Mouse (Mus musculus): Measurements from ENCODE around the gene Dars. TPM values are rescaled to one million over a fixed set of nuclear protein-coding genes. Genes with fewer than 3 reads are reported as not detected.

Dars gene
- polyA plus RNA-seq, 1 experiment from 2014 or later = 159 TPM

- Histone ChIP-seq H3K27me3 (no peaks in the 10 kb centered on the region), H3K4me3 (no peak overlapping the region), H3K4me2 (no peak overlapping the region), H3K9me3 (no peaks in the 10 kb centered on the region), H3K27ac (replicated peaks) (no peak overlapping the region), H3K9ac (no peak overlapping the region), H3K36me3 (peaks cover 26% of the 10 kb centered on the region), H3K4me1 (replicated peaks) (peaks cover 28% of the 10 kb centered on the region)
- no peak for ATAC-seq (ENCODE audit: low read depth)
- 63% methylated on average over 2 of the region's 2 CpGs for WGBS
Observed at GRCm38 (mm10) chr1:128360601-128361000, 56.6 kb downstream of the Dars start.

- Histone ChIP-seq H3K4me1 (replicated peaks) (peaks cover 28% of the 10 kb centered on the region), H3K9me3 (no peaks in the 10 kb centered on the region), H3K36me3 (peaks cover 28% of the 10 kb centered on the region), H3K9ac (peak within 1 kb of the TSS; percentile 79), H3K27ac (replicated peaks) (peak within 1 kb of the TSS; percentile 81), H3K27me3 (no peaks in the 10 kb centered on the region), H3K4me2 (peak within 1 kb of the TSS; percentile 80), H3K4me3 (peak within 1 kb of the TSS; percentile 87)
- ATAC-seq (ENCODE audit: low read depth) = peak; percentile 100
- 2% methylated on average over 38 of the region's 38 CpGs for WGBS
Observed at GRCm38 (mm10) chr1:128359554-128360376, 57.4 kb downstream of the Dars start, which contains the start of gene Mcm6. Gene Mcm6 (minus strand): TSS chr1:128359664.

GRCm38 (mm10) chr1:128358916-128359553 is 58.1 kb downstream of the Dars start:
- Histone ChIP-seq H3K9me3 (no peaks in the 10 kb centered on the region), H3K4me3 (peak overlapping the region; percentile 87), H3K4me2 (peak overlapping the region; percentile 80), H3K36me3 (peaks cover 30% of the 10 kb centered on the region), H3K27me3 (no peaks in the 10 kb centered on the region), H3K9ac (peak overlapping the region; percentile 79), H3K4me1 (replicated peaks) (peaks cover 28% of the 10 kb centered on the region), H3K27ac (replicated peaks) (peak overlapping the region; percentile 81)
- ATAC-seq (ENCODE audit: low read depth) = peak; percentile 83
- WGBS = under 1% methylated on average over 35 of the region's 35 CpGs

- Histone ChIP-seq H3K4me3 (peak overlapping the region; percentile 87), H3K9ac (0 out of 2 replicates have a peak overlapping the region, but pooled peaks have one; percentile 79), H3K4me2 (peak overlapping the region; percentile 80), H3K4me1 (replicated peaks) (peaks cover 28% of the 10 kb centered on the region), H3K36me3 (peaks cover 34% of the 10 kb centered on the region), H3K27ac (replicated peaks) (0 out of 2 replicates have a peak overlapping the region, but pooled peaks have one; percentile 33), H3K27me3 (no peaks in the 10 kb centered on the region), H3K9me3 (no peaks in the 10 kb centered on the region)
- 68% methylated on average over 6 of the region's 6 CpGs for WGBS
- no peak for ATAC-seq (ENCODE audit: low read depth)
Observed at GRCm38 (mm10) chr1:128358276-128358675, 58.9 kb downstream of the Dars start.

- no peak overlapping the region for H3K27ac ChIP-seq (replicated peaks)
- H3K9ac ChIP-seq = no peak overlapping the region
- WGBS = 78% methylated on average over 3 of the region's 3 CpGs
- H3K4me3 ChIP-seq = no peak overlapping the region
- H3K4me2 ChIP-seq = peak overlapping the region; percentile 80
- no peaks in the 10 kb centered on the region for H3K27me3 ChIP-seq
- H3K36me3 ChIP-seq = peaks cover 34% of the 10 kb centered on the region
- no peaks in the 10 kb centered on the region for H3K9me3 ChIP-seq
- H3K4me1 ChIP-seq (replicated peaks) = peaks cover 28% of the 10 kb centered on the region
- ATAC-seq (ENCODE audit: low read depth) = no peak
Observed at GRCm38 (mm10) chr1:128357452-128357851, 59.7 kb downstream of the Dars start.

GRCm38 (mm10) chr1:128353092-128353491 is 64.1 kb downstream of the Dars start:
- no peaks in the 10 kb centered on the region for H3K9me3 ChIP-seq
- H3K27me3 ChIP-seq = no peaks in the 10 kb centered on the region
- H3K4me3 ChIP-seq = no peak overlapping the region
- no peak overlapping the region for H3K4me2 ChIP-seq
- H3K9ac ChIP-seq = no peak overlapping the region
- ATAC-seq (ENCODE audit: low read depth) = no peak
- no peak overlapping the region for H3K27ac ChIP-seq (replicated peaks)
- peaks cover 59% of the 10 kb centered on the region for H3K36me3 ChIP-seq
- peaks cover 11% of the 10 kb centered on the region for H3K4me1 ChIP-seq (replicated peaks)
- WGBS = 95% methylated on average over 3 of the region's 3 CpGs

- H3K27me3 ChIP-seq = no peaks in the 10 kb centered on the region
- no peak overlapping the region for H3K4me3 ChIP-seq
- H3K27ac ChIP-seq (replicated peaks) = no peak overlapping the region
- no peaks in the 10 kb centered on the region for H3K4me1 ChIP-seq (replicated peaks)
- H3K9ac ChIP-seq = no peak overlapping the region
- H3K36me3 ChIP-seq = peaks cover 78% of the 10 kb centered on the region
- H3K4me2 ChIP-seq = no peak overlapping the region
- 40% methylated on average over 10 of the region's 10 CpGs for WGBS
- ATAC-seq (ENCODE audit: low read depth) = no peak
- H3K9me3 ChIP-seq = no peaks in the 10 kb centered on the region
Observed at GRCm38 (mm10) chr1:128344232-128344631, 72.9 kb downstream of the Dars start.

- no peaks in the 10 kb centered on the region for H3K27me3 ChIP-seq
- no peak overlapping the region for H3K4me3 ChIP-seq
- no peaks in the 10 kb centered on the region for H3K9me3 ChIP-seq
- 88% methylated on average over 13 of the region's 13 CpGs for WGBS
- peaks cover 75% of the 10 kb centered on the region for H3K36me3 ChIP-seq
- H3K27ac ChIP-seq (replicated peaks) = no peak overlapping the region
- ATAC-seq (ENCODE audit: low read depth) = no peak
- H3K4me1 ChIP-seq (replicated peaks) = no peaks in the 10 kb centered on the region
- H3K4me2 ChIP-seq = no peak overlapping the region
- no peak overlapping the region for H3K9ac ChIP-seq
Observed at GRCm38 (mm10) chr1:128337708-128338320, 79.4 kb downstream of the Dars start.

GRCm38 (mm10) chr1:128330313-128330712 is 86.9 kb downstream of the Dars start:
- no peaks in the 10 kb centered on the region for H3K27me3 ChIP-seq
- H3K36me3 ChIP-seq = peaks cover 49% of the 10 kb centered on the region
- H3K27ac ChIP-seq (replicated peaks) = no peak overlapping the region
- no peak overlapping the region for H3K4me3 ChIP-seq
- no peak overlapping the region for H3K9ac ChIP-seq
- H3K4me2 ChIP-seq = no peak overlapping the region
- ATAC-seq (ENCODE audit: low read depth) = no peak
- no peaks in the 10 kb centered on the region for H3K9me3 ChIP-seq
- 96% methylated on average over 1 of the region's 1 CpGs for WGBS
- H3K4me1 ChIP-seq (replicated peaks) = no peaks in the 10 kb centered on the region

- WGBS = 85% methylated on average over 3 of the region's 3 CpGs
- no peak for ATAC-seq (ENCODE audit: low read depth)
- H3K27me3 ChIP-seq = no peaks in the 10 kb centered on the region
- no peak within 1 kb of the TSS for H3K27ac ChIP-seq (replicated peaks)
- no peak within 1 kb of the TSS for H3K4me2 ChIP-seq
- no peak within 1 kb of the TSS for H3K9ac ChIP-seq
- H3K4me1 ChIP-seq (replicated peaks) = no peaks in the 10 kb centered on the region
- H3K9me3 ChIP-seq = no peaks in the 10 kb centered on the region
- peaks cover 28% of the 10 kb centered on the region for H3K36me3 ChIP-seq
- H3K4me3 ChIP-seq = no peak within 1 kb of the TSS
Observed at GRCm38 (mm10) chr1:128328218-128328617, 89.0 kb downstream of the Dars start, which contains the start of gene Lct. Gene Lct (minus strand): TSS chr1:128328318.

GRCm38 (mm10) chr1:128327165-128327564 is 90.0 kb downstream of the Dars start:
- Histone ChIP-seq H3K27ac (replicated peaks) (no peak overlapping the region), H3K9ac (no peak overlapping the region), H3K4me2 (no peak overlapping the region), H3K27me3 (no peaks in the 10 kb centered on the region), H3K36me3 (peaks cover 18% of the 10 kb centered on the region), H3K9me3 (no peaks in the 10 kb centered on the region), H3K4me3 (no peak overlapping the region), H3K4me1 (replicated peaks) (no peaks in the 10 kb centered on the region)
- WGBS = 89% methylated on average over 1 of the region's 1 CpGs
- no peak for ATAC-seq (ENCODE audit: low read depth)

- Histone ChIP-seq H3K36me3 (no peaks in the 10 kb centered on the region; the same call in 1 of the 2 replicates), H3K9me3 (no peaks in the 10 kb centered on the region), H3K4me1 (replicated peaks) (no peaks in the 10 kb centered on the region), H3K4me3 (no peak overlapping the region), H3K27ac (replicated peaks) (no peak overlapping the region), H3K27me3 (no peaks in the 10 kb centered on the region), H3K9ac (no peak overlapping the region), H3K4me2 (no peak overlapping the region)
- 87% methylated on average over 2 of the region's 2 CpGs for WGBS
- ATAC-seq (ENCODE audit: low read depth) = no peak
Observed at GRCm38 (mm10) chr1:128324776-128325175, 92.4 kb downstream of the Dars start.
